Mouse (Mus musculus): ENCODE measurements around the gene Rbl2.

- TF ChIP-seq CTCF (IDR thresholded peaks at IDR 0.05; ENCODE audit: low read depth, low read length) (no peak), POLR2A (IDR thresholded peaks at IDR 0.05; ENCODE audit: borderline replicate concordance, low read depth, low read length) (no peak)
Measured at GRCm38 (mm10) chr8:91153831-91154230, 84.0 kb downstream of the Rbl2 start.
